Mouse (Mus musculus) testis, adult 2 months (tissue): Measurements from ENCODE around the gene Znrd1. TPM values are rescaled to one million over a fixed set of nuclear protein-coding genes. Genes with fewer than 3 reads are reported as not detected.

Source experiments
- H3K27ac ChIP-seq: fragments of 200-500 bp; 2 replicates; pipeline ENCODE4 v1.5.1; 2012; ENCODE audit warnings: low read depth, low read length; ENCODE audit not compliant: control insufficient read depth, insufficient read depth
- H3K27me3 ChIP-seq: fragments of 200-500 bp; 2 replicates; pipeline ENCODE4 v1.6.1; 2012; ENCODE audit warnings: mild to moderate bottlenecking, low read length, moderate library complexity; ENCODE audit not compliant: control insufficient read depth, insufficient read depth
- H3K36me3 ChIP-seq: fragments of 200-500 bp; 2 replicates; pipeline ENCODE4 v1.6.1; 2012; ENCODE audit warnings: mild to moderate bottlenecking, low read length; ENCODE audit not compliant: control insufficient read depth, insufficient read depth
- H3K4me1 ChIP-seq: fragments of 200-500 bp; 2 replicates; pipeline ENCODE4 v1.6.1; 2012; ENCODE audit warnings: low read length; ENCODE audit not compliant: control insufficient read depth, insufficient read depth
- H3K4me3 ChIP-seq: fragments of 200-500 bp; 2 replicates; pipeline ENCODE4 v1.5.1; 2012; ENCODE audit warnings: low read depth, mild to moderate bottlenecking, low read length, moderate library complexity, mixed read lengths; ENCODE audit not compliant: control insufficient read depth
- CTCF ChIP-seq: fragments of 200-500 bp; IDR thresholded peaks from 2 replicates; pipeline ENCODE4 v1.5.1; 2012; ENCODE audit warnings: low read depth, mild to moderate bottlenecking, inconsistent platforms, low read length, moderate library complexity; ENCODE audit not compliant: control insufficient read depth, insufficient read depth, insufficient replicate concordance
- POLR2A ChIP-seq: fragments of 200-500 bp; IDR thresholded peaks from 2 replicates; pipeline ENCODE4 v1.6.1; 2012; ENCODE audit warnings: low read depth, mild to moderate bottlenecking, inconsistent platforms, low read length, moderate library complexity; ENCODE audit not compliant: control insufficient read depth
- polyA plus RNA-seq: library from polyadenylated mRNA; depleted of rRNA; stranded (reverse); fragments of >200 nt; gene quantifications from 2 replicates; pipeline ENCODE4 v1.2.3, GENCODE M21; 2012

Gene Znrd1
- polyA plus RNA-seq, 1 experiment, result 53.2 TPM

GRCm38 (mm10) chr17:36947051-36947819 lies 11.1 kb downstream of the Znrd1 start:
- peaks cover 19% of the 10 kb centered on the region for H3K4me1 ChIP-seq
- no peak for TF ChIP-seq CTCF
- peak; percentile 27; the same call in 1 of the 2 replicates for TF ChIP-seq POLR2A
- H3K4me3 ChIP-seq, result peak overlapping the region; percentile 49
- H3K27me3 ChIP-seq, result no peaks in the 10 kb centered on the region
- no peak overlapping the region for H3K27ac ChIP-seq
- no peaks in the 10 kb centered on the region for H3K36me3 ChIP-seq

GRCm38 (mm10) chr17:36944121-36944775 lies 14.1 kb downstream of the Znrd1 start:
- peaks cover 19% of the 10 kb centered on the region for H3K4me1 ChIP-seq
- TF ChIP-seq CTCF (no peak), POLR2A (no peak)
- no peak overlapping the region for H3K4me3 ChIP-seq
- H3K36me3 ChIP-seq, result no peaks in the 10 kb centered on the region
- H3K27ac ChIP-seq, result no peak overlapping the region
- no peaks in the 10 kb centered on the region for H3K27me3 ChIP-seq

GRCm38 (mm10) chr17:36943691-36944090 lies 14.7 kb downstream of the Znrd1 start:
- TF ChIP-seq POLR2A (no peak), CTCF (no peak)
- peaks cover 19% of the 10 kb centered on the region for H3K4me1 ChIP-seq
- H3K36me3 ChIP-seq, result no peaks in the 10 kb centered on the region
- H3K27me3 ChIP-seq, result no peaks in the 10 kb centered on the region
- H3K4me3 ChIP-seq, result no peak overlapping the region
- no peak overlapping the region for H3K27ac ChIP-seq

GRCm38 (mm10) chr17:36942791-36943471 lies 15.4 kb downstream of the Znrd1 start, which contains the start of gene Rnf39:
Rnf39 (plus strand) TSS chr17:36942918.
- TF ChIP-seq CTCF, result no peak
- TF ChIP-seq POLR2A, result no peak
- Histone ChIP-seq H3K27me3 (no peaks in the 10 kb centered on the region), H3K4me1 (peaks cover 19% of the 10 kb centered on the region), H3K27ac (no peak within 1 kb of the TSS), H3K36me3 (no peaks in the 10 kb centered on the region), H3K4me3 (peak within 1 kb of the TSS; percentile 21)

GRCm38 (mm10) chr17:36942391-36942790 lies 16.0 kb downstream of the Znrd1 start:
- Histone ChIP-seq H3K27ac (no peak overlapping the region), H3K36me3 (no peaks in the 10 kb centered on the region), H3K27me3 (no peaks in the 10 kb centered on the region), H3K4me1 (peaks cover 19% of the 10 kb centered on the region), H3K4me3 (peak overlapping the region; percentile 21; the same call in 1 of the 2 replicates)
- TF ChIP-seq CTCF, result no peak
- TF ChIP-seq POLR2A, result no peak

- Histone ChIP-seq H3K27ac (no peak overlapping the region), H3K36me3 (no peaks in the 10 kb centered on the region), H3K4me1 (peaks cover 8% of the 10 kb centered on the region), H3K4me3 (no peak overlapping the region), H3K27me3 (no peaks in the 10 kb centered on the region)
- TF ChIP-seq POLR2A (no peak), CTCF (no peak)
Measured at GRCm38 (mm10) chr17:36938056-36938455, 20.3 kb downstream of the Znrd1 start.

- no peaks in the 10 kb centered on the region for H3K4me1 ChIP-seq
- TF ChIP-seq POLR2A, result no peak
- no peak overlapping the region for H3K27ac ChIP-seq
- H3K4me3 ChIP-seq, result no peak overlapping the region
- no peaks in the 10 kb centered on the region for H3K36me3 ChIP-seq
- no peaks in the 10 kb centered on the region for H3K27me3 ChIP-seq
Measured at GRCm38 (mm10) chr17:36931806-36932205, 26.6 kb downstream of the Znrd1 start.
